Mouse (Mus musculus): ENCODE results near the gene Slc52a3.
"Not testable (repeated sequence)": the region's sequence is repeated elsewhere in the genome, so short reads cannot be mapped to it uniquely, and the experiment has no call there.

The Slc52a3 gene

GRCm38 (mm10) chr2:151973595-151974562 lies 22.4 kb upstream of the Slc52a3 start:
- DNase-seq (ENCODE audit: low read depth, low spot score): no peak

GRCm38 (mm10) chr2:151975295-151975694 lies 21.0 kb upstream of the Slc52a3 start:
- DNase-seq (ENCODE audit: low read depth, low spot score): no peak

- no peak for DNase-seq (ENCODE audit: low read depth, low spot score)
These were observed 20.2 kb upstream of the Slc52a3 start for GRCm38 (mm10) chr2:151976067-151976466.

DNA sequence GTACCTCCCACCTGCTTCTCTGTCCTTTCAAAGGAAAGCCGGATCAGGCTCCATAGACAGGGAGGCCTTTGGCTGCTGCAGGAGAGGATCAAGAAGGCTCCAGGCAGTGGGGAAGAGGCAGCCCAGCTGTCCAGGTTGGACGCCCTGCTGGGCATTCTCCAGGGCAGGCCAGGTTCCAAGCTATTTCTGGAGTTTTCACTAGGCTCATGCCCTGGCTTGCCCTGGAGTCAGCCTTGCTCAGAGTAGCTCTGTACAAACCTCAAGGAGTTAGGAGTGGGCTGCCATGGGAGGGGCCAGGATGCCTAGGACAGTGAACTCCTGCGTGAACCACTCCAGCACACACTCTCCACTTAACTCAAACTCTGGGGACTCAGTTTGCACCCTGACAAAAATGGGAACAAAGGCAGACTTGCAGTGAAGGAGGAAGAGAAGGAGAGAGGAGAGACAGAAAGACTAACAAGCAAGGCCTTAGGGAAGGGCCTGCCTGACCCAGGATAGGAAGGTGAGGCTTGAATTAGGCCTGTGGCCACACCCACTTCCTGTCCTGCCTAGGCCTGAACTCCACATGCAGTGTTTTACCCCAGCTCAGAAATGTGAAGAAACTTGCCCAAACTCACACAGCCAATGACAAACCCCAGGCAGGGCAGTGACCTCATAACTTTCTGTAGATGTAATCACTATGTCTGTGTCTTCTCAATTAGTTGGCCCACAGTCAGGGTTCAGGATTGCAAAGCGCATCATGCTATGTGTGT lies 18.4 kb upstream of the Slc52a3 start:
- no peak for DNase-seq (ENCODE audit: low read depth, low spot score)

DNA sequence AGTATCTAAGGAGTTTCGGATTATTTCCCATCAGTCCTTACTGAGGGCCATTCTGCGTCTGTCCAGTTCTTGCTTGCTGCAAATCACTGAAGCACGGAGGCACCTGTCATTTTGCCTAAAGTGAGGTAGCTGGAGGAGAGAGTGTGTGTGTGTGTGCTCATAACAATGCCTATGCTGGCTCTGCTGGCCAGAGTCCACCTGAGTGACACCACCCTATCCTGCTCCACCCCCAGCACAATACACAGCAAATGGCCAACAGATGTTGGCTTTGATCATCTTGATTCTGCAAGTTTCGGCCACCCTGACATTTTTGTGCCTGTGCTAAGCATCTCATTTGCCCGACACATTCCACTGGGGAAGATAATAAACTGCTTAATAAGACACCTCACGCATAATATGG lies 17.8 kb upstream of the Slc52a3 start:
- no peak for DNase-seq (ENCODE audit: low read depth, low spot score)

- peak; percentile 72 for DNase-seq (ENCODE audit: low read depth, low spot score)
These were observed 16.6 kb upstream of the Slc52a3 start, which contains the start of gene Fam110a for GRCm38 (mm10) chr2:151979470-151980354. Gene Fam110a, minus strand, starts transcription at chr2:151980219.

GRCm38 (mm10) chr2:151980355-151980693 lies 16.0 kb upstream of the Slc52a3 start:
- no peak for DNase-seq (ENCODE audit: low read depth, low spot score)

DNA sequence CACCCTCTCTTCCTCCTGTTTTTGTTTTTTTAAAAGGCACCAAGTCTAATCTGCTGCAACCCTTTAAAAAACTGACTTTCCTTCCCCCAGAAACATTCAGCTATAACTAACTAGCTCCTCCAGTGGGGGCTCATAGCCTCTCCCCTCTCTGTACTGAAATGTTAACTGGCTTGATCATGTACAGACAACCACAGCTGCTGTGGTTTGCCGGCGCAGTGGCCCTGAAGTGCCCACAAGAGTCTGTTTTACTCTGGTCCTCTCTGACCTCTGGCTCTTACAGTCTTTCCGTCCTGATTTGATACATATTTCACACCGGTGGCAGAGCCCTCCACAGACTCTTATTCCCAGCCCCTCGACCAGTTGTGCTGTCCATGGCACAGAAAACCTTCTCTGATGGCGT lies 15.0 kb upstream of the Slc52a3 start:
- DNase-seq (ENCODE audit: low read depth, low spot score): no peak

- DNase-seq (ENCODE audit: low read depth, low spot score): no peak
These were observed 13.8 kb upstream of the Slc52a3 start for GRCm38 (mm10) chr2:151982476-151982875.

DNA sequence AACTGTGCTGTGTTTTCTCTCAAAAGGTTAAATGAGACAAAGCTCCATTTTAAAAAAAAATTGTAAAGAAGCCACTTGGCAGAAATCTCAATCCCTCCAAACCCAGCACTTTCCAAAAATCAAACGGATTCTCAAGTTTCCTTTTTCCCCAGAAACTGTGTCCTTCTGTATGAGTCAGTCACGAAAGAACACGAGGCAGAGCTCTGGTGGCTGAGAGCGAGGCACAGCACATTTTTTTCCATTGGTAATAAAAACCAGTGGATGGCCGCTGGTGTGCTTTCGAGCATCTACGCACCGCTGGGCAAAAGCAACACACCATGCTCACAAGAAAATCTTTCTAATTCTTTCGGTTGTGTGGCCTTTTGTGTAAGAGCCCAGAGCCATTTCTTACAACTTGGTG lies 12.3 kb upstream of the Slc52a3 start:
- no peak for DNase-seq (ENCODE audit: low read depth, low spot score)

DNA sequence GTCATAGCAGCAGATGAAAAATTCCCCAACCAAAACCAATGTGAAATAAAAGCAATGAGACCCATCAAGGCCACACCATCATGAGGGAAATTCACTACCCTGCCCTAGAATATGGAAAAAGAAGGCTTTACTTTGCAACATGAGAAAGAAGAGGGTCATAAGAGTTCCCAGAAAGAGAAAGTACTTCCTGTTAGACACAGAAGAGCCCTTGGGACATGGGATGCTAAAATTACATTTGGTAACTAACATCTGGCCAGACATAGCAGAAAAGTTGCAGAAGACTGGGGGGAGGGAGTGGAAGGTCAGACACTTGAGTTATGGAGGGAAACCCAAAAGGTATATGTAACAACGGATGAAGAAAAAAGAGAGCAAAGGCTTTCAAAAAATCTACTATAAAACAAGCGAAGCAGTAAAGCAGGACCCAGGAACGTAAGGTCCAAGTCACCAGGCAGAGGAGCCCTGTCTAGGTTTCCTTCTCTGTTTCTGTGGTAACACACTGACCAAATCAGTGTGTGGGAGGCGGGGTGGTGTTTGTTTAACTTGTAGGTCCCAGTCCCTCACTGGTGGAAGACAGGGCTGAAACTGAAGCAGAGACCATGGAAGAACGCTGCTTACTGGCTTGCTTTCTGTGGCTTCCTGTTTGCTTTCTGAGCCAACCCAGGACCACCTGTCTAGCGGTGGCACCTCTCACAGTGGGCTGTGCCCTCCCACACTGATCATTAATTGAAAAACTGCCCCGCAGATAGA lies 10.7 kb upstream of the Slc52a3 start:
- DNase-seq (ENCODE audit: low read depth, low spot score): no peak

DNA sequence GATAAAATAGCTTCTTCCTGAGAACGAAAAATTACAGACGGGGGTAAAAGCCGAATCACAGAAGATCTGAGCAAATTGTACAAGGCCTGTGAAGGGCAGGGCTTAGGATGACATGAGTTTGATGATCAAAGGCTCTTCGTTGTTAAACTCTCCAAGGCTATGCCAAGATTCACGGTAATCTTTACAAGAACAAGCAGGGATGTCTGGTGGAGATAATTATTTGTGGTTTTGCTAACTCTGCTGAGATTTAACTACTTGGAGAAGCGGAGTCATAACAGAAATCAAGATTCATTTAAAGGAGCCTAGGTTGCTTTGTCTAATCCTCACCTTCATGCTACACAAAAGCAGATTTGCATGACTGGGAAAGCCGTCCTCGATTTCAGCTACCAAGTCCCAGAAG lies 9.4 kb upstream of the Slc52a3 start:
- DNase-seq (ENCODE audit: low read depth, low spot score): no peak

DNA sequence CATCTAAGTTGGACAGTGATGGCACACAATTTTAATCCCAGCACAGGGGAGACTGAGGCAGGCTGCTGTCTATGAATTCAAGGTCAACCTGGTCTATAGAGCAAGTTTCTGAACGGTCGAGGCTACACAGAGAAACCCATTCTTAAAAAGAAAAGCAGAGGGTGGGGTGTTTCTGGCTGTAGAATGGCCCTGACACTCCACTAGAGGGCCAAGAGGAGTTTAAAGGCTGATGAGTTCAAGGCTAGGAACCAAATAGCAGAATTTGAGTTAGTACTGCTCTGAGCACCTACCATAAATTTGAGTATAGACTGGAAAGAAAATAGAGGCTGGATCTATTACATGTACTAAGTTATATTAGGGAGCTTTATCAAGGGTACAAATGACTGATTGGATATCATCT lies 7.3 kb upstream of the Slc52a3 start:
- no peak for DNase-seq (ENCODE audit: low read depth, low spot score)

GRCm38 (mm10) chr2:151990985-151991394 lies 5.3 kb upstream of the Slc52a3 start:
- no peak for DNase-seq (ENCODE audit: low read depth, low spot score)

DNA sequence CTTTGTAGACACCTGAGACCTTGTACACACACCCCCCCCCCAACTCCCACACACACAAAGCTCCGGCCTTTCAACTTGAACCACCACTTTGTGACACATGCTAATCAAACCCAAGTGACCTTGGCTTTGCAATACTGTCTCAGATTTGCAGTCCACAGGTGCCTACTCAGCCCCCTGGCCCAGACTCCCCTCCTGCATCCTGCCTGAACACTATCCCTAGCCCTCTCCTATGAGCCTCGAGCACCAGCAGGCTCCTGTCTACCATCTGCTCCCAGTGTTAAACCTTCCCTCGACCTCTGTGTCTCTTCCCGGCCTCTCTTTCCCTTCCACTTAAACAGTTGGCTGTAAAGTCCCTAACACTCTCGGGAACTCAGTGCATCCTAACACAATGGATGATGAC lies 4.9 kb upstream of the Slc52a3 start:
- DNase-seq (ENCODE audit: low read depth, low spot score): no peak

DNA sequence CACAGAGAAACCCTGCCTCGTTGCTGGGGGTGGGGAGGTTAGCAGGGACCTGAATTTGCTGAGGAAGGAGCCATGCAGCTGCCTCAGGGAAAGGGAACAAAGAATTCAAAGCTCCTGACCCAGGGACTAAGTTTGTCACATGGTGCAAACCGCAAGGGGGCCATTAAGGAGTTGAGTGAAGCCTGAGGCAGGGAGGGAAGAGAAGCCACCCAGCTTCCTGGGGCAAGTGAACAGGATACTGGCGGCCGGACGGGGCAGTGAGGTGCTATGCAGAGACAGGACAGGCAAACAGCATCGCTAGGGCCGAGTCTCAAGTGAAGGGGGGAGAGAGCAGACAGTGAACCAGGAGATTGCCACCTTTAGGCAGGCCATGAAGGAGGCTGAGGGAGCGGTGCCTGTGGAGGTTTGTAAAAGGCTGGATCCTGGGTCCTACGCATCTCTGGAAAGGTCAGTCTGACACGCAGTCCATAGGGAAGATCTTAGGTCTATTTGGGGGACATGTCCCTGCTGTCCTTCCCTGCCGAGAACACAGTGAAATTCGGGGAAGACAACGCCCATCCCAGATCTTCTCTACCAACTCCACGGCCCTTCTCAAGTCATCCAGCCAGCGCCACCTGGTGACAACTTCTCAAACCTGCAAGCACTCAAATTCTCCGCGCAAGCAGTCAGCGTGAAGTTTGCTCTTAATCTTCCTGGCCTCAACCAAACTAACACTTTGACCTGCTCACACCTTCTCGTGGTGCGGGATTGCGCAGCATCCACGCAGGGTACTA lies 1.8 kb upstream of the Slc52a3 start:
- DNase-seq (ENCODE audit: low read depth, low spot score): peak; percentile 39

DNA sequence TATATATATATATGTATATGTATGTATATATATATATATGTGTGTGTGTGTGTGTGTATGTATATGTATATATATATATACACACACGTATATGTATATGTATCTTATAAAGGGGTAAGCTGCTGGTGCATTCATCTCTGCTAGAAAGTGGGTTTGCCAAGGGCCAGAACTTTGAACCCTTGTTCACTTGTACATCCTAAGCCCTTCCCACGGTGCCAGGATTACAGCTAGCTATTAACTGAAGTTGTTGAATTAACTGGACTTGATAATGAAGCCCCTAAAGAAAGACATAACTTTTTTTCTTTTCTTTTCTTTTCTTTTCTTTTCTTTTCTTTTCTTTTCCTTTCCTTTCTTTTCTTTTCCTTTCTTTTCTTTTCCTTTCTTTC lies 872 bp downstream of the Slc52a3 start:
- not testable (repeated sequence) for DNase-seq (ENCODE audit: low read depth, low spot score)

- no peak for DNase-seq (ENCODE audit: low read depth, low spot score)
These were observed 1.6 kb downstream of the Slc52a3 start for GRCm38 (mm10) chr2:151997776-151998504.

DNA sequence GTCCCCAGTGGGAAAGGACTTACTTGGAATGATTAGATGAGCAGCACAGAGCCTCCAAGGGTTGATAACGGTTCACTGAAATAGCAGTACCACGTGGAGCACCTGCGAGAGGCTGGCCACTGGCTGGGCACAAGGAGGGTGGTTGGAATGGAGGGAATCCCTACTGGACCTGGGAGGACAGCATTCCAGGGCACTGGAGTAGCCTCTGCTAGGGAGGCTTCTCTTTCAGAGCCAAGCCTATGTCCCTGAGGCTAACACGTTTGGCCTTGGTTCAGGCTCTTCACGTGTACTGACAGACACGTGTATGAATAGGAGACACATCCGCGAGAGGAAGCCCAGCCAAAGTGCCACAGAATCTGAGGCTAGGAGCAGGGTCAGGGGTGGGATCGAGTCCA lies 2.2 kb downstream of the Slc52a3 start:
- no peak for DNase-seq (ENCODE audit: low read depth, low spot score)

DNA sequence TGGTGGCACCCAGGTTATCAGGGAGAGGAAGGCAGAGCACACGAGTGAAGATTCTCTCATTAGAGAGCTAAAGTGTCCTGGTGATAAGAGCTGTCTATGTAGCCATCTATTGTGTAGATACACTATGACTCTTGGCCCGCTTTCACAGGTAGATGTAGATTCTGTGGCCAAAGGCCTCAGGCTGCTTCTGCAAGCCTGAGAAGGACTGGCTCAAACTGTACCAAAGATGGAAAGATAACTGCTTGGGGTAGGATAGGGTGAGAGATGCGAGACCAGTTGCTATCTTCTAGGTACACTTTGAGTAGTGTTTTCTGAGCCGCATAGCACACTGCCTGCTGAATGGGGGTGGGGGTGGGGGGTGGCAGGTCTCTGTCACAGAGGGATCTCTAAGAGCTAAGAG lies 2.6 kb downstream of the Slc52a3 start:
- DNase-seq (ENCODE audit: low read depth, low spot score): no peak
